Mouse (Mus musculus): ENCODE results near the gene Olfr65. TPM values are rescaled to one million over a fixed set of nuclear protein-coding genes. Genes with fewer than 3 reads are reported as not detected.

The Olfr65 gene
- polyA plus RNA-seq, 1 experiment from 2014 or later, result not detected

Other genes starting within 250 kb of the Olfr65 start
- not detected in 2 replicates for gene Olfr623, start 239.8 kb upstream of the Olfr65 start, polyA plus RNA-seq (2015; fragmentation: Nextera tagmentation; extraction: Ambion mirVana)
- 0.04 and 0.05 TPM in 2 replicates for gene Olfr624, start 232.3 kb upstream of the Olfr65 start, polyA plus RNA-seq (2015; fragmentation: Nextera tagmentation; extraction: Ambion mirVana)
- not detected in 2 replicates for gene Olfr625-ps1, start 220.8 kb upstream of the Olfr65 start, polyA plus RNA-seq (2015; fragmentation: Nextera tagmentation; extraction: Ambion mirVana)
- not detected in 2 replicates for gene Olfr243, start 188.8 kb upstream of the Olfr65 start, polyA plus RNA-seq (2015; fragmentation: Nextera tagmentation; extraction: Ambion mirVana)
- gene Olfr628, start 173.1 kb upstream of the Olfr65 start, polyA plus RNA-seq (2015; fragmentation: Nextera tagmentation; extraction: Ambion mirVana), result not detected in 2 replicates
- not detected in 2 replicates for gene Olfr629, start 158.5 kb upstream of the Olfr65 start, polyA plus RNA-seq (2015; fragmentation: Nextera tagmentation; extraction: Ambion mirVana)
- gene Olfr630, start 146.2 kb upstream of the Olfr65 start, polyA plus RNA-seq (2015; fragmentation: Nextera tagmentation; extraction: Ambion mirVana), result not detected in 2 replicates
- not detected in 2 replicates for gene Olfr69, start 131.9 kb upstream of the Olfr65 start, polyA plus RNA-seq (2015; fragmentation: Nextera tagmentation; extraction: Ambion mirVana)
- gene Olfr68, start 123.8 kb upstream of the Olfr65 start, polyA plus RNA-seq (2015; fragmentation: Nextera tagmentation; extraction: Ambion mirVana), result not detected in 2 replicates
- not detected in 2 replicates for gene Olfr67, start 111.7 kb upstream of the Olfr65 start, polyA plus RNA-seq (2015; fragmentation: Nextera tagmentation; extraction: Ambion mirVana)
- 3,025 and 3,577 TPM in 2 replicates for gene Hbb-bt, start 89.5 kb upstream of the Olfr65 start, polyA plus RNA-seq (2015; fragmentation: Nextera tagmentation; extraction: Ambion mirVana)
- gene Hbb-bs, start 75.4 kb upstream of the Olfr65 start, polyA plus RNA-seq (2015; fragmentation: Nextera tagmentation; extraction: Ambion mirVana), result 8,981 and 9,755 TPM in 2 replicates
- not detected in 2 replicates for gene Hbb-bh2, start 63.0 kb upstream of the Olfr65 start, polyA plus RNA-seq (2015; fragmentation: Nextera tagmentation; extraction: Ambion mirVana)
- gene Hbb-bh1, start 60.3 kb upstream of the Olfr65 start, polyA plus RNA-seq (2015; fragmentation: Nextera tagmentation; extraction: Ambion mirVana), result 0.95 and 1.4 TPM in 2 replicates
- gene Hbb-y, start 50.3 kb upstream of the Olfr65 start, polyA plus RNA-seq (2015; fragmentation: Nextera tagmentation; extraction: Ambion mirVana), result 35.5 and 42.6 TPM in 2 replicates
- gene Olfr66, start 17.2 kb upstream of the Olfr65 start, polyA plus RNA-seq (2015; fragmentation: Nextera tagmentation; extraction: Ambion mirVana), result not detected in 2 replicates
- not detected in 2 replicates for gene Olfr64, start 9.0 kb upstream of the Olfr65 start, polyA plus RNA-seq (2015; fragmentation: Nextera tagmentation; extraction: Ambion mirVana)
- gene Olfr631, start 25.3 kb downstream of the Olfr65 start, polyA plus RNA-seq (2015; fragmentation: Nextera tagmentation; extraction: Ambion mirVana), result not detected in 2 replicates
- not detected in 2 replicates for gene Olfr632, start 30.9 kb downstream of the Olfr65 start, polyA plus RNA-seq (2015; fragmentation: Nextera tagmentation; extraction: Ambion mirVana)
- not detected in 2 replicates for gene Olfr633, start 41.0 kb downstream of the Olfr65 start, polyA plus RNA-seq (2015; fragmentation: Nextera tagmentation; extraction: Ambion mirVana)
- 0.01 TPM in 1 of 2 replicates, not detected in the other for gene Olfr635, start 67.7 kb downstream of the Olfr65 start, polyA plus RNA-seq (2015; fragmentation: Nextera tagmentation; extraction: Ambion mirVana)
- not detected in 2 replicates for gene Olfr638, start 95.3 kb downstream of the Olfr65 start, polyA plus RNA-seq (2015; fragmentation: Nextera tagmentation; extraction: Ambion mirVana)
- gene Olfr639, start 113.8 kb downstream of the Olfr65 start, polyA plus RNA-seq (2015; fragmentation: Nextera tagmentation; extraction: Ambion mirVana), result not detected in 2 replicates
- not detected in 2 replicates for gene Olfr640, start 122.1 kb downstream of the Olfr65 start, polyA plus RNA-seq (2015; fragmentation: Nextera tagmentation; extraction: Ambion mirVana)
- gene Olfr641, start 132.0 kb downstream of the Olfr65 start, polyA plus RNA-seq (2015; fragmentation: Nextera tagmentation; extraction: Ambion mirVana), result not detected in 2 replicates
- gene Olfr642, start 149.2 kb downstream of the Olfr65 start, polyA plus RNA-seq (2015; fragmentation: Nextera tagmentation; extraction: Ambion mirVana), result not detected in 2 replicates
- gene 4930516K23Rik, start 158.0 kb downstream of the Olfr65 start, polyA plus RNA-seq (2015; fragmentation: Nextera tagmentation; extraction: Ambion mirVana), result not detected in 2 replicates
- not detected in 2 replicates for gene Olfr644, start 168.4 kb downstream of the Olfr65 start, polyA plus RNA-seq (2015; fragmentation: Nextera tagmentation; extraction: Ambion mirVana)
- gene Olfr645, start 182.0 kb downstream of the Olfr65 start, polyA plus RNA-seq (2015; fragmentation: Nextera tagmentation; extraction: Ambion mirVana), result not detected in 2 replicates
- gene Olfr646, start 201.4 kb downstream of the Olfr65 start, polyA plus RNA-seq (2015; fragmentation: Nextera tagmentation; extraction: Ambion mirVana), result not detected in 2 replicates
- not detected in 2 replicates for gene Ubqln5, start 226.3 kb downstream of the Olfr65 start, polyA plus RNA-seq (2015; fragmentation: Nextera tagmentation; extraction: Ambion mirVana)
- not detected in 2 replicates for gene Olfr643, start 233.9 kb downstream of the Olfr65 start, polyA plus RNA-seq (2015; fragmentation: Nextera tagmentation; extraction: Ambion mirVana)
- gene Ubqln3, start 239.8 kb downstream of the Olfr65 start, polyA plus RNA-seq (2015; fragmentation: Nextera tagmentation; extraction: Ambion mirVana), result not detected in 2 replicates
- not detected in 2 replicates for gene Ubqlnl, start 247.1 kb downstream of the Olfr65 start, polyA plus RNA-seq (2015; fragmentation: Nextera tagmentation; extraction: Ambion mirVana)

Measured in stomach, embryonic 16.5 days (tissue).